Mouse (Mus musculus): Measurements from ENCODE around the gene Cacna1d. TPM values are rescaled to one million over a fixed set of nuclear protein-coding genes. Genes with fewer than 3 reads are reported as not detected.

The Cacna1d gene
- total and polyA plus RNA-seq, 3 experiments = not detected

DNA sequence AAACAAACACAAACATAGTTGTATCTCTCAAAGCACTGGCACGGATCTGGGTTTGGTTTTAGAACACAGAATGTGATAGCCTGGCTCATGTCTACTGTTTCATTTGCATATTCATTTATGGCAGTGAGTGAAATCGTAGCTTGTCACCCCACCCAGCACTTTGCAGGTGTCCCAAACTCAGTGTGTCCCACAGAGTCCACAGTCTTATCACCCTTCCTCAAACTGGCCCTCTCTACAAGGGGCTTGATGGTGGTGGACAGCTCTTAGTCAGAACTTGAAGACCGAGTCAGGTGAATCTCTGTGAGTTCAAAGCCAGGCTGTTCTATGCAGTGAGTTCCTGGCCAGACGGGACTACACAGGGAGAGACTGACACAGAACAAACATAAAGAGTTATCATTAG is 234.8 kb downstream of the Cacna1d start:
- Histone ChIP-seq H3K36me3 (ENCODE audit: control insufficient read depth in 1 of 2, insufficient read depth in 2 of 2, low read length in 2 of 2) (no peaks in the 10 kb centered on the region), H3K27ac (ENCODE audit: control insufficient read depth, low read depth, low read length) (no peak overlapping the region), H3K9ac (ENCODE audit: control insufficient read depth, low read depth, low read length, poor library complexity, severe bottlenecking) (no peak overlapping the region), H3K79me2 (ENCODE audit: control insufficient read depth, insufficient read depth, low read length, poor library complexity) (no peaks in the 10 kb centered on the region), H3K4me3 (ENCODE audit: control insufficient read depth in 1 of 2, insufficient read depth in 1 of 2, low read depth in 2 of 2, low read length in 2 of 2) (no peak overlapping the region), H3K9me3 (replicated peaks; ENCODE audit: insufficient read depth, low read length) (no peaks in the 10 kb centered on the region), H3K27me3 (ENCODE audit: control insufficient read depth in 1 of 2, insufficient read depth in 2 of 2, low read length in 2 of 2) (peaks cover 0 to 2% of the 10 kb centered on the region in 2 experiments; a peak in 1 of 4 replicates), H3K4me1 (ENCODE audit: control insufficient read depth in 1 of 2, insufficient read depth in 2 of 2, low read length in 2 of 2) (no peaks in the 10 kb centered on the region)
- no peak for DNase-seq (ENCODE audit: low read depth, low spot score)
- TF ChIP-seq POLR2A (IDR thresholded peaks at IDR 0.05; ENCODE audit: control insufficient read depth in 1 of 2, insufficient read depth in 1 of 2, low read depth in 1 of 2, low read length in 2 of 2, poor library complexity in 1 of 2) (no peak), GABPA (IDR thresholded peaks at IDR 0.05; ENCODE audit: low read depth, low read length) (no peak)

DNA sequence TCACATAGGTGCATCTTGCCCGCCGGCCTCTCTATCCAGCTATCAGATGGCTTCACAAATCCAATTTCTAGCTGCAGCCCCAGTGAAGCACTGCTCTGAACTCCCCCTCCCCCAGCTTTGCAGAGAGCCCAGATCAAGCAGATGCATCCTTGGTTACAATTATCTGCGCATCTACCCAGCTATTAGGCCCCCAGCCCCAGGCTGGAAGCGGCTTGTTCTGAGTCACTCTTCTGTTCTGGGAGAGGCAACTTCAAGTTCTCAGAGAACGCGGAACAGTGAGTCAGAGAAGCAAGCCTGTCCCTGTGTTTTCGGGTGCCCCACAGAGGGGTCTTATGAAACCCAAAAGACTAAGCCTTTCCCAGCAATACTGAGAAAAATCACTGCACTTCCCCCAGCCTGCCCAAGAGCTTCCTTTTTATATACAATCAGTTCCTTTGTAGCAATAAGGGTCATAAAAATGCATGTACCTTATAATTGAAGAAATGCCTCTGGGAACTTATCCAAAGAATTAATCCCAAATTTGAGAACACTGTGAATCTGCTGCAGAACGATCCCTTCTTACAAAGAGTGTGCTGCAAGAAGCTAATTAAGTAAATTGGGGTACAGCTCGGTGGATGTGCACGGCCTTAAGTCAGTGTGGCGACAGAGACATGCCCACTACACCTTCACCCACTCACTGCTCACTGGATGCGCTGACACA is 235.4 kb downstream of the Cacna1d start:
- no peak overlapping the region for H3K27ac ChIP-seq (ENCODE audit: control insufficient read depth, low read depth, low read length)
- no peak for DNase-seq (ENCODE audit: low read depth, low spot score)
- H3K9ac ChIP-seq (ENCODE audit: control insufficient read depth, low read depth, low read length, poor library complexity, severe bottlenecking) = no peak overlapping the region
- H3K4me3 ChIP-seq (ENCODE audit: control insufficient read depth in 1 of 2, insufficient read depth in 1 of 2, low read depth in 2 of 2, low read length in 2 of 2) = no peak overlapping the region
- peaks cover 0 to 2% of the 10 kb centered on the region in 2 experiments; a peak in 1 of 4 replicates for H3K27me3 ChIP-seq (ENCODE audit: control insufficient read depth in 1 of 2, insufficient read depth in 2 of 2, low read length in 2 of 2)
- no peaks in the 10 kb centered on the region for H3K4me1 ChIP-seq (ENCODE audit: control insufficient read depth in 1 of 2, insufficient read depth in 2 of 2, low read length in 2 of 2)
- H3K9me3 ChIP-seq (replicated peaks; ENCODE audit: insufficient read depth, low read length) = no peaks in the 10 kb centered on the region
- no peaks in the 10 kb centered on the region for H3K79me2 ChIP-seq (ENCODE audit: control insufficient read depth, insufficient read depth, low read length, poor library complexity)
- no peaks in the 10 kb centered on the region for H3K36me3 ChIP-seq (ENCODE audit: control insufficient read depth in 1 of 2, insufficient read depth in 2 of 2, low read length in 2 of 2)
- TF ChIP-seq MAFK (IDR thresholded peaks at IDR 0.05; ENCODE audit: borderline replicate concordance, low read depth, low read length) = no peak
- no peak for TF ChIP-seq CHD2 (IDR thresholded peaks at IDR 0.05; ENCODE audit: low read length)
- no peak for TF ChIP-seq TAL1 (IDR thresholded peaks at IDR 0.05; ENCODE audit: low read length)
- no peak for TF ChIP-seq ETS1 (IDR thresholded peaks at IDR 0.05; ENCODE audit: low read depth, low read length)
- no peak for TF ChIP-seq MYB (IDR thresholded peaks at IDR 0.05; ENCODE audit: low read depth, low read length)
- no peak for TF ChIP-seq SMC3 (IDR thresholded peaks at IDR 0.05; ENCODE audit: low read depth, low read length)
- TF ChIP-seq ZKSCAN1 (IDR thresholded peaks at IDR 0.05; ENCODE audit: low read depth, low read length) = no peak
- no peak for TF ChIP-seq POLR2A (IDR thresholded peaks at IDR 0.05; ENCODE audit: control insufficient read depth in 1 of 2, insufficient read depth in 1 of 2, low read depth in 1 of 2, low read length in 2 of 2, poor library complexity in 1 of 2)
- no peak for TF ChIP-seq CHD1 (IDR thresholded peaks at IDR 0.05; ENCODE audit: low read depth, low read length)
- no peak for TF ChIP-seq NRF1 (IDR thresholded peaks at IDR 0.05; ENCODE audit: insufficient read depth, low read depth, low read length, poor library complexity, severe bottlenecking)
- TF ChIP-seq USF1 (IDR thresholded peaks at IDR 0.05; ENCODE audit: low read depth, low read length) = no peak
- TF ChIP-seq ZMIZ1 (IDR thresholded peaks at IDR 0.05; ENCODE audit: low read depth, low read length) = no peak
- no peak for TF ChIP-seq GATA1 (IDR thresholded peaks at IDR 0.05; ENCODE audit: low read depth, low read length)
- TF ChIP-seq JUND (IDR thresholded peaks at IDR 0.05; ENCODE audit: low read depth, low read length) = no peak
- no peak for TF ChIP-seq SIN3A (IDR thresholded peaks at IDR 0.05; ENCODE audit: low read length)

Data from MEL (cell line).